Comparison of ENCODE assay signal across 8 mouse cellular contexts in genomic region chr1:164184142-164184870, GRCm38 (mm10). TPM values are rescaled to one million over a fixed set of nuclear protein-coding genes. Genes with fewer than 3 reads are reported as not detected.
A peak's percentile ranks its signal among the peaks of the same experiment; 100 is the strongest.
DNase-seq lines count a peak whose midpoint lies in the region; ATAC-seq lines count a peak whose summit lies in the region.

No protein-coding gene starts in this region.

- no peaks in the 10 kb centered on the region for H3K27me3 ChIP-seq in midbrain, embryonic 11.5 days (ENCODE audit: control insufficient read depth, insufficient read depth, low read length)

- H3K27ac ChIP-seq in midbrain, embryonic 11.5 days (ENCODE audit: low read depth, low read length): no peak overlapping the region

- DNase-seq in heart, adult 11 months: peak; percentile 83
- DNase-seq in heart, postnatal 25 days (ENCODE audit: low spot score): no peak
- peak; percentile 80 to 89 for DNase-seq in cerebellum, postnatal 10 days
- peak; percentile 17 to 43 for DNase-seq in frontal cortex, postnatal 25 days (ENCODE audit: low spot score in 2 of 2)
- DNase-seq in induced T-regulatory cell, adult 2 months (ENCODE audit: low read depth): peak; percentile 89
- DNase-seq in left cerebral cortex, postnatal 25 days (ENCODE audit: low spot score in 2 of 2): peak; percentile 68 to 69
- peak; percentile 97 for DNase-seq in midbrain, embryonic 11.5 days (ENCODE audit: low spot score, missing footprints)
- DNase-seq in spleen, postnatal 10 days (ENCODE audit: low spot score in 2 of 2): peak; percentile 49 to 78

- H3K4me3 ChIP-seq in midbrain, embryonic 11.5 days (ENCODE audit: low read depth, low read length): no peak overlapping the region

- no peak overlapping the region; the same call in 1 of the 2 replicates for H3K4me2 ChIP-seq in midbrain, embryonic 11.5 days

- H3K9ac ChIP-seq in midbrain, embryonic 11.5 days (ENCODE audit: low read length): no peak overlapping the region

- WGBS in midbrain, embryonic 11.5 days: 51% methylated on average over 16 of the region's 16 CpGs

- H3K4me1 ChIP-seq in midbrain, embryonic 11.5 days (ENCODE audit: control insufficient read depth, insufficient read depth, low read length): peaks cover 2% of the 10 kb centered on the region; the same call in 1 of the 2 replicates

- ATAC-seq in midbrain, embryonic 11.5 days (ENCODE audit: low FRiP score): peak; percentile 76

- no peaks in the 10 kb centered on the region for H3K9me3 ChIP-seq in midbrain, embryonic 11.5 days (ENCODE audit: control insufficient read depth, low read length)

- intact Hi-C loops in heart, postnatal 25 days (cut with DNase I): loop anchor here (5.0 kb wide), 1 partner anchor 177 kb away; no protein-coding TSS in a partner anchor
- intact Hi-C loops in left cerebral cortex, postnatal 25 days (cut with DNase I): loop anchor here (1.0 kb wide), 1 partner anchor 36 kb away; no protein-coding TSS in a partner anchor

- no peaks in the 10 kb centered on the region for H3K36me3 ChIP-seq in midbrain, embryonic 11.5 days (ENCODE audit: control insufficient read depth, insufficient read depth, low read length)

RNA-seq across cellular contexts. Expression of gene F5, which starts 32.7 kb away (rescaled TPM):
- total RNA-seq in heart, postnatal 25 days (2021): 1 to 10 TPM; 1.6 to 1.9 TPM
- total RNA-seq in left cerebral cortex, postnatal 25 days (2021): 1 to 10 TPM in 1 of 2 experiments, under 1 TPM in 1; 0.94 to 1.1 TPM
- 0.25 and 0.50 TPM in 2 replicates for polyA plus RNA-seq in midbrain, embryonic 11.5 days (2014; fragmentation: Nextera tagmentation; extraction: Ambion mirVana)
